Mouse (Mus musculus) thymus, postnatal 36 days (tissue): Measurements from ENCODE around the gene Mt1.

ENCODE experiments used
- DNase-seq, 2 experiments: peaks; one replicate each; pipeline ENCODE4 v3.0.0; 2022; ENCODE audit warnings: mixed read lengths in 2 of 2

Gene Mt1

GRCm38 (mm10) chr8:94173848-94174403, 5.0 kb upstream of the Mt1 start:
- DNase-seq: no peak

GRCm38 (mm10) chr8:94174619-94175213, 4.2 kb upstream of the Mt1 start:
- DNase-seq: no peak

DNA sequence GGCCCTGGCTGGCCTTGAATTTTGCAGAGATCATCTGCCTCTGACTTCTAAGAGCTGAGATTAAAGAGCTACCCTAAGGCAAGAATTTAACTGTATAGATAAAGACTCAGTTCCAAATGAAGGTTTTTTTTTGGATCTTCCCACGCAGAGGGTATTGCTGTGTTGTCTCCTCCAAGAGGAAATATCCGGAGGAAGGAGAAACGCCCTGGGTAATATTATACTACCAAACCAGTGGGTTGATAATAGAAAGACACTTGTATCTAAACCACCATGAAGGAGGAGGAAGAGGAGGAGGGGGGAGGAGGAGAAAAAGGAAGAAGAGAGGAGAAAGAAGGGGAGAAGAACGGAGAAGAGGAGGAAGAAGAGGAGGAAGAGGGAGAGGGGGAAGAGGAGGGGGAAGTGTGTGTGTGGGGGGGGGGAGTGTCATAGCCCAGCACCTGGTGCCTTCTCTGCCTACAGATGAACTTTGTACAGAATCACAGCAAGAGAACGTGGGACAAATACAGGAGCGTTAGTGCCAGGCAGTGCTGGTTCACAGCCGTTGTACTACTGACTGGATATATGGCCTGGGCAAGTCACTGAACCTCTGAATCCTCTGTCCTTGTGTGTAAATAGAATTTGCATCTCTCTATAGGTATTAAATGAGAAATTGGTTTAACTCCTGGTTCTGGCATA, 1.0 kb upstream of the Mt1 start:
- DNase-seq: no peak

DNA sequence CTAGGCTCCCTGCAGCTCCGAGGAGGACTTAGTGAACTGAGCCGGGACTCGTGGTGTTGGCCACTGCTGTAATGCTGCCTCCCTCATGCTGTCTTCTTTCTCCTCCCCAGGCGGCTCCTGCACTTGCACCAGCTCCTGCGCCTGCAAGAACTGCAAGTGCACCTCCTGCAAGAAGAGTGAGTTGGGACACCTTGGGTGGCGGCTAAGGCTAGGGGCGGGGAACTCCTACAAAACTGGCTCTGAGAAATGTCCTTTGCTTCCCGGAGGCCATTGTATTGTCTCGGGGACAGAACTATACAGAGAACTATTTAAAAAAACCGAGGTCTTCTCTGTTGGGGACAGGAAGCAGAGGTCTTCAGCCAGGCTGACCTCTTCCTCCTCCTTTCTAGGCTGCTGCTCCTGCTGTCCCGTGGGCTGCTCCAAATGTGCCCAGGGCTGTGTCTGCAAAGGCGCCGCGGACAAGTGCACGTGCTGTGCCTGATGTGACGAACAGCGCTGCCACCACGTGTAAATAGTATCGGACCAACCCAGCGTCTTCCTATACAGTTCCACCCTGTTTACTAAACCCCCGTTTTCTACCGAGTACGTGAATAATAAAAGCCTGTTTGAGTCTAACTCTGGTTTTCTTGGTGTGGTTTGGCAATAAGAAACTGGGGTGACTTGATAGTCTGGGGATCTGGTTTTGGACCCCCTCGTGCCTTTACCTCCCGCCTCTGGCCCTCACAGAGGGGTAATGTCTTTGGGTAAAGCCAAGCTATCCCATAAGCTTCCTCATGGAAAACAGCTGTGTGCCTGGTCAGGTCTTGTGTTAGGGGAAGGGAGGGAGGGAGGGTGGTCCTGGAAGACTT, 1.1 kb downstream of the Mt1 start:
- no peak for DNase-seq

DNA sequence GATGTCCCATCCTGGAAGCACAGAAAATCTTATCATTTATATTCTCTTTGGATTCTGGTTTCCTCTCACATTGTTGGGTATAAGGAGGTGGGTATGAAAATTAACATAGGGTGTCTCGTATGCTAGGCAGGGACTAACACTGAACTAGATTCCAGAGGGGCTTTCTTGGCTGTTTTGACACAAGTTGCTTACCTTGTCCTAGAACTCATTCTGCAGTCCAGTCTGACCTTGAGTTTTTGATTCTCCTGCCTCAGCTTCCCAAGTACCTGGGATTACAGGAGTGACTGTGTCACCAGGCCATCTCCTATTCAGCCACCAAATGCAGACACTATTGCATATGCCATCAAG, 1.7 kb downstream of the Mt1 start:
- DNase-seq: no peak

DNA sequence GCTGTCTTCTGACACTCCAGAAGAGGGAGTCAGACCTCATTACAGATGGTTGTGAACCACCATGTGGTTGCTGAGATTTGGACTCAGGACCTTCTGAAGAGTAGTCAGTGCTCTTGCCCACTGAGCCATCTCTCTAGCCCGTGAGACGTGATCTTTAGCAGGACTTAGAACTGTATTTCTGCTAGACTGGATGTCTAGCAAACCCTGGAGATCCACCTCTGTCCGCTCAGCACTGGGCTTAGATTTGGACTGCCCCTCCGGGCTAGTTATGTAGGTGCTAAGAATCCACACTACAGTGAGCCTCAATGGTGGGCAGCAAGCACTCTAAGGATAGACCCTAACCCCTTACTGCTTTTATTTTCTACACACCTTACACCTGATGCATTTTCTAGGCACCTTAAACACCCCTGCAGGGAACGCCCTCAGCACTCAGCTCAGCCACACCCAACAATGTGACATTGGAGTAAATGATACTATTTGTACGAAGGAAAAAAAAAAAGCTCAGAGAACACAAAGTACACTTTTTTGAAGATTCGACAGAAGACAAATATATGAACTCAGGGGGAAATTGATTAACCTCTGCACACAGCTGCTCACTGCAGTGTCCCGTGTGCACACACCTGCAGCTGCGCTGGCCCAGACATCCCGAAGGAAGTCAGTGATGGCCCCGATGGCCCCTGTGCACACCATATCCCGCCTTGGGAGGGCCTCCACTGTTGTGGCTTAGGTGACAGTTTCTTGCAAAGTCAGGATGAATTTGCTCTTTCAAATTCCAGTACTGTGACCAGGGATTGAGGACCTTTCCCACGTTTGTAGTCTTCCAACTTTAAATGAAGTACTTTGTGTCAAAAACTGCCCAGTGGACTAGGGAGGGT, 3.4 kb downstream of the Mt1 start:
- DNase-seq: no peak

DNA sequence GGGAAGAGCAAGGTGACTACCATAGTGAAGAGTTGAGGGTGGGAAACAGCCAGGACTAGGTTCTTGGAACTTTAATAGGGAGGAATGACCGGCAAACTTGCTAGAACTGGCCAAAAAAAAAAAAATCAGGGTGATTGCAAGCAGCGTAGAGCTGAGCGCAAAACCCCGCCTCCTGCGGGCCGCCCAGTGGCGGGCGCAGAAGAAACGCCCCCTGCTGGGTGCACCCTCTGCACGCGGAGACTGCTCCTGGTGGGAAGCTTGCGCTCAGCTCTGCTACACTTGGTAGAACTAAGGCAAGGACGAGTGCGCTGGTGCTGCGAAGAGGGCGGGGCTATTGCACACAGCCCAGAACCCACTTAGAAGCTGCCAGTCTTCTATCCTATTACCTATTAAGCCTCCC, 4.2 kb downstream of the Mt1 start:
- DNase-seq: peak; percentile 63 to 64

DNA sequence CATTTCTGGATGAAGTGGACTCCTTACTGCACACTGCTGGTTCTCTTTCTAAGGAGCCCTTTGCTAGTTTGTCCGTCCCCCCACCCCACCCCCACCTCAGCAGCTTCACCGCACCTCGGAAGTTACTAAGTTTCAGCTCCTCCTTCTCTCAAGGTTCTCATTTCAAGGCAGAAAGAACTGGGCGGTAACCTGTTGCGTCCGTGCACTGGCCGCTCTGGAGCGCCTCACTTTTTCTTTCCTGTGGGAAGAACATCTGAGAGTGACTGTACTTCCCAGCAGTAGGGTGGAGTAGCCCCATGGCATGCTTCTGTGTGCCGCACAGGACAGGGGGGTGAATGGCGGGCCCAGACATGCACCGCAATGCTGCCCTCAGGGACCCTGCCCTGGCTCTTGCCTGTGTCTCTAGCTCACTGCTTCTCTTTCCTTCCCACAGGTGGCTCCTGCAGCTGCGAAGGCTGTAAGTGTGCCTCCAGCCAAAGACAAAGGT, 5.5 kb downstream of the Mt1 start:
- DNase-seq: no peak

DNA sequence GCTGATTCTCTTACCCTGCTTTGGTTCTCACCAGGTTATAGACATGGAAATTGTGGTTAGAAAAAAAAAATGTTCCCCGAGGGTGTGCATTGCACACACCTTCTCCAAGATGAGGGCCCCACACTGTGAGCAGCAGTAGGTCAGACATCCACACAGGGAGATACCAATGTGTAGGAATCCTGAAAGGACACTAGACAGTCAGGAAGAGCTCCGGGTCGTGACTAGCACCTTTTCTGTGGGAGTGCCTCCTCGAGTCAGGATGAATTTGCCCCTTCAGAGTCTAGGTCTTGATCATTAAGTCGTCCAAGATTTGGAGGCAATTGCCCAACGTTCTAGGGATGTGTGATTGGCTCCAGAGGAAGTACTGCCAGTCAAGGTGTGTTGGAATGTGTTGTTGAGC, 6.9 kb downstream of the Mt1 start:
- DNase-seq: no peak

DNA sequence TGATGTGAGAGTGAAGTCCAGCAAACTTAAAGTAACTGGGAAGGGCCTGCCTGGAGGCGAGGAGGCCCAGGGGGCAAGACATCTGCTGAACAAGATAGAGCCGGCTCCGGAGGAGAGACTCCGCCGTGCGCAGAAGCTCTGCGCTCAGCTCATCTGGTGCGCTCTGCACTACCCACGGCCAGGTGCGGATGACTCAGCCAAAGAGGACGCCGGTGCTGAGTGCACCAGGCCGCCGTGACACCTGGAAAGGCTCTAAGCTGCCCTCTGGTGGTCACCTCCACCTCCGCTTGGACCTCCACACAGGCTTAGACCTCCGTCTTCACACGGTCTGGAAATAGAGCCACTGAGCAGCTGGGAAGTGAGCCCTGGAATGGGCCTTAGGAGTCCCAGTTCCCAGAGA, 7.7 kb downstream of the Mt1 start:
- peak; percentile 73 to 80 for DNase-seq

- no peak for DNase-seq
Measured at GRCm38 (mm10) chr8:94187290-94188002, 8.6 kb downstream of the Mt1 start.

GRCm38 (mm10) chr8:94189275-94190031, 10.6 kb downstream of the Mt1 start:
- no peak for DNase-seq

DNA sequence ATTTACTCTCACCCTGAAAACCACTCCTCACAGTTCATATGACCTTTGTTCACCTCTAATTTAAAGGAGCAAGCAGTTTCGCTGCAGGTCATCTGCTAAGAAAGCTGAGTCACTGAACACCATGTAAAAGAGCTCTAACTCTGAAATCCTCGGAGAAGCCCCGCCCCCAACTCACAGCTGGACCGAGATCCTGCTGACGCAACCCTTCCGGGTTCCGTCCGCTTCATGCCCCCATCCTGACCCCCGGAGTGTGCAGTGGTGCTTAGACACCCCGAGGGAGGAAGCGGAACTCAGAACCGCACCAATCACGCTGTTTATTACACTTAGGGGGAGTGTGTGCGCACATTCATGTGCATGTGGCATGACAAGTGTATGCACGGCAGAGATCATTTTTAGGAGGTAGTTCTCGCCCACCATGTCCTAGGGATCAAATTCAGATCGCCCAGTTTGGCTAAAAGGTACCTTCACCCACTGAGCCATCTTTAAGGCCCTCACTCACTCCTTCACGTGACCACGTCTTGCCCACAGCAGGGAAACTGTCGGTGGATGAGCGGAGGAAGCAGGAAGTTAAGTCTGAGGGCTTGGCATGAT, 12.3 kb downstream of the Mt1 start:
- peak; percentile 70 to 82 for DNase-seq

DNA sequence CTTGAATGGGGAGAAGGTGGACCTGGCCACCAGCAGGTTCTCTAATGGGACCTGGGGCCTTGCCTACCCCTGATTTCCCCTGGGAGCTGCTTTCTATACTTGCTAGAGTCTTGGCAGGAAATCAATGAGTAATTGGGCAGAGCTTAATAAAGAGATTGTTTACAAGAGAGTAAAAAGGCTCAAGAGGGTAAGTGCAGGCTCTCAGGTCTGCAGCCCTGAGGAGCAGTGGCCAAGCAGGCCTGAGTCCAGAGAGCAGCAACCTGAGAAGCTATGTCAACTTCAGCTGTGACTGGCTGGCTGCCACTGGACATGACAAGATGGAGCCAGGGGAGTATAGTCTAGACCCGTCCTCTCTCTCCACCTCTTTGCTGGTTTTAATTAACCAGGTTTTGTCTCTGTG, 14.0 kb downstream of the Mt1 start:
- DNase-seq: no peak

DNA sequence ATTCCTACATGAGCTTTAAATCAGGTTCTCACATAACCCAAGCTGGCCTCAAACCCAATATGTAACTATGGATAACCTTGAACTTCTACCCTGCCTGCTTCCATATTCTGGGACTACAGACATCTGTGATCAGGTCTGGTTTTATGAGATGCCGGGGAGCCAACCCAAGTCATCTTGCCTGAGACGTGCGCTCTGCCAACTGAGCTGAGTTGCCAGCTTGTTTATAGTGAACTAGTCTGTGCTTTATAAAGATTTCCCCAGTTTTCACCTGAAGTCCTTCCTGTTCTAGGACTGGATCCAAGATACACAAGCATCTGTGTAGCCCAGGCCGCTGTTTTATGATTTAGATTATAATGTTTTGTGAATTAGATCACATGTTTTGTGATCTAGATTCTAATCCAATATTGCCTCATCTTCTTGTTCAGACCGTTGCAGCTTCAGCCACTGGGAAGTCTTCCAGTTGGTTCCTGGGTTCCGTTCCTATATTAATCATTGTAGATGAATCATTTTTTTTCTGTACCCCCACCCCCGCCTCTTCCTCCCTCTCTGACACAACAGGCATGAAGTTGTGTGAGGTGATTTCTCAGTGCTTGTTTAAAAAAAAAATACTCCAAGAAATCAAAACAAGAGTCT, 15.8 kb downstream of the Mt1 start:
- DNase-seq: no peak

GRCm38 (mm10) chr8:94199202-94199869, 20.5 kb downstream of the Mt1 start:
- DNase-seq: peak; percentile 18 to 32

GRCm38 (mm10) chr8:94204043-94204442, 25.2 kb downstream of the Mt1 start:
- DNase-seq: no peak

DNA sequence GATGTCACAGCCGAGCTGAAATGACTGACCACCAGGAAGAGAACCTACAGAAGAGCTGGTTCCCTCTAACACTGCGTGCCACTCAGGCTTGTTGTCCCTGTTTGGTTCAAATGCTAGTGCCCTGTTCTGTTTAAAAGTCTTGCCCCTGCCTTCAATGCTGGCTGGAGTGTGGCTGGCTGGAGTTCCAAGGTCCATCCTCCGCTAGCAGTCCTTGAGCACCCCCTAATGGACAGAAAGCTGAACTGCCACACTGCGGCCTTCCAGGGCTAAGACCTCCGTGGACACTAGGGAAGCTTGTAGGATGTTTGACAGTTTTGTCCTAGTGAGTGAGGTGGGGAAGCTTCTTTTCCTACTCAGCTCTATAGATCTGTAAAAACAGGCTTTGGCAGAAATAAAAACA, 26.9 kb downstream of the Mt1 start:
- peak; percentile 37 to 50 for DNase-seq

DNA sequence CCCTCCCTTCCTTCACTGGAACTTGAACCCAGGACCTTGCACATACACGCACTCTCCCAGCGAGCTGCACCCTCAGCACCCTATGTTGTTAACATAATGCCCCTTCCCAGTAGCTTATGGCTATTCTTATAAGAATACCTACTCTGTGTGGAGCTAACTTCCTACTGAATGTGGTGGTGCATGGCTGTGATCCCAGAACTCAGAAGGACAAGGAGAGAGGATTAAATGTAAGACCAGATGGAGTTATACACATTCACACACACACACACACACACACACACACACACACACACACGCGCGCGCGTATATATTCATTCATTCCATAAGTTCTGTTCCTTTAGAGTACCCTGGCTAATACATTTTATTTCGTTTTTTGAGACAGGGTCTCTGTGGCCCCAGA, 27.4 kb downstream of the Mt1 start:
- no peak for DNase-seq

DNA sequence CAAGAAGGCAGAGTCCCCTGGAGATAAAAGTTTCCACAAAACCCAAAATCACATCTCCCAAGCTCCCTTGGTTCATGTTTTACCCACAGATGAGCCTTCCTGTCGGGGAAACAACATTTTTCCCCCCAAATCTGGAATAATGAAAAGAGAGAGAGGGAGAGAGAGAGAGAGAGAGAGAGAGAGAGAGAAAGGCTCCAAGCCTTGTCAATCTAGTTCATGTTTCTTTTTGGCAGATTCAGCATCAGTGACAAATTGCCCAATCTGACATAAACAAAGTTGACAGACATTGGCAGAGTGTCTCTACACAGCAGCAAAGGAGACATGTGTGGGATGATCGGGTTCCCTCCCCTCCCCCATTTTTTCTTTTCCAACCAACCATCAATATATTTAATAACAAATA, 28.6 kb downstream of the Mt1 start:
- DNase-seq: no peak
